Mouse (Mus musculus): Measurements from ENCODE around the gene Gnb5. TPM values are rescaled to one million over a fixed set of nuclear protein-coding genes. Genes with fewer than 3 reads are reported as not detected.

The Gnb5 gene
- polyA plus RNA-seq (2012; rRNA removed), result 35.7 and 43.3 TPM in 2 replicates

GRCm38 (mm10) chr9:75306126-75306898 lies at the start of gene Gnb5:
Gene Gnb5, plus strand, starts transcription at chr9:75306288.

DNA sequence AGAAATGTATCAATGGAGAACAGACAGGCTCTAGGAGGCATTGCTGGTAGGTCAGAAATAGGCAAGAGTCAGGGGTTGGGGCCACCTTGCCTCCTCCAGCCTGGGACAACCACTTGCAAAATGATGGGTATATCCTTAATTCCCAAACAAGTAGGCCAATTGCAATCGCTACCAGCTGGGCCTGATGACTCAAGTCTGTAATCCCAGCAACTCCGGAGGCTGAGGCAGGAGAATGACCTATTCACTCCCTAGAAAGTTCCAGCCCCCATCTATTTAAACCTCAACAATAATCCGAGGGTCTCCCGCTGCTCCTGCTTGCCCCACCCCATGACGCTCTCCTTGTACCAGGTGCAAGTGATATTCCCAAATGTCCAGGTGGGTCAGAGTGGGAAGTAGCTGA lies 41.4 kb downstream of the Gnb5 start, which contains the start of gene Bcl2l10:
Gene Bcl2l10 (plus strand): TSS at position 301 of the 400 bp plus-strand sequence.

Other genes with a start within 250 kb of the Gnb5 start
- gene Myo5a, start 235.3 kb upstream of the Gnb5 start, polyA plus RNA-seq (2012; rRNA removed), result 6.1 and 6.5 TPM in 2 replicates
- gene Myo5c, start 74.3 kb upstream of the Gnb5 start, polyA plus RNA-seq (2012; rRNA removed), result 9.3 and 10.3 TPM in 2 replicates
- gene Bcl2l10, start 41.5 kb downstream of the Gnb5 start, polyA plus RNA-seq (2012; rRNA removed), result 21.8 and 23.7 TPM in 2 replicates
- 24.3 and 25.7 TPM in 2 replicates for gene Mapk6, start 103.7 kb downstream of the Gnb5 start, polyA plus RNA-seq (2012; rRNA removed)
- 5.0 and 5.6 TPM in 2 replicates for gene Leo1, start 135.2 kb downstream of the Gnb5 start, polyA plus RNA-seq (2012; rRNA removed)

Data from ovary, adult 2 months (tissue).